Mouse (Mus musculus) neural tube, embryonic 11.5 days (tissue): ENCODE results near the gene Gipc2. TPM values are rescaled to one million over a fixed set of nuclear protein-coding genes. Genes with fewer than 3 reads are reported as not detected.

Source experiments
- ATAC-seq: fragments of 200-750 bp; cut with Nextera tagmentation; 2 replicates; pipeline ENCODE4 v1.8.0; 2017; ENCODE audit warnings: moderate number of reproducible peaks, mild to moderate bottlenecking, moderate TSS enrichment, moderate library complexity; ENCODE audit not compliant: insufficient read depth, low FRiP score, low TSS enrichment
- DNase-seq: peaks from one replicate; pipeline ENCODE4 v3.0.0-alpha.2; 2015; ENCODE audit warnings: low spot score
- H3K27ac ChIP-seq: fragments of 300-500 bp; sonication (generic); 2 replicates; pipeline ENCODE4 v1.5.1; 2014; ENCODE audit warnings: low read depth, mild to moderate bottlenecking, low read length
- H3K27me3 ChIP-seq: fragments of 300-500 bp; sonication (generic); 2 replicates; pipeline ENCODE4 v1.6.1; 2014; ENCODE audit warnings: mild to moderate bottlenecking, low read length, mixed read lengths; ENCODE audit not compliant: control insufficient read depth, insufficient read depth
- H3K36me3 ChIP-seq: fragments of 300-500 bp; sonication (generic); 2 replicates; pipeline ENCODE4 v1.6.1; 2014; ENCODE audit warnings: mild to moderate bottlenecking, low read length, moderate library complexity, mixed read lengths; ENCODE audit not compliant: control insufficient read depth, insufficient read depth
- H3K4me1 ChIP-seq: fragments of 300-500 bp; sonication (generic); 2 replicates; pipeline ENCODE4 v1.6.1; 2014; ENCODE audit warnings: low read length, mixed read lengths; ENCODE audit not compliant: control insufficient read depth, insufficient read depth
- H3K4me2 ChIP-seq: fragments of 300-500 bp; sonication (generic); 2 replicates; pipeline ENCODE4 v1.6.1; 2014; ENCODE audit warnings: low read depth, mild to moderate bottlenecking, moderate library complexity
- H3K4me3 ChIP-seq: fragments of 300-500 bp; sonication (generic); 2 replicates; pipeline ENCODE4 v1.5.1; 2014; ENCODE audit warnings: low read depth, low read length
- H3K9ac ChIP-seq: fragments of 300-500 bp; sonication (generic); 2 replicates; pipeline ENCODE4 v1.6.1; 2014; ENCODE audit warnings: mild to moderate bottlenecking, low read length
- H3K9me3 ChIP-seq: fragments of 300-500 bp; sonication (generic); 2 replicates; pipeline ENCODE4 v1.6.1; 2016; ENCODE audit warnings: low read length; ENCODE audit not compliant: control insufficient read depth
- WGBS: fragments of 180-500 bp; shearing (Covaris S2); extraction: QIAGEN DNeasy Blood & Tissue Kit; methylation state at CpG from one replicate; pipeline ENCODE4 v1.1.7; 2014; 5-methylcytosine and 5-hydroxymethylcytosine counted together
- polyA plus RNA-seq: library from polyadenylated mRNA; unstranded; fragments of >200 nt; fragmentation: Nextera tagmentation; extraction: Ambion mirVana; gene quantifications from 2 replicates; pipeline ENCODE4 v1.2.1, GENCODE M21; 2014

Gipc2 gene
- polyA plus RNA-seq, 1 experiment from 2014 or later, result 1.1 TPM

DNA sequence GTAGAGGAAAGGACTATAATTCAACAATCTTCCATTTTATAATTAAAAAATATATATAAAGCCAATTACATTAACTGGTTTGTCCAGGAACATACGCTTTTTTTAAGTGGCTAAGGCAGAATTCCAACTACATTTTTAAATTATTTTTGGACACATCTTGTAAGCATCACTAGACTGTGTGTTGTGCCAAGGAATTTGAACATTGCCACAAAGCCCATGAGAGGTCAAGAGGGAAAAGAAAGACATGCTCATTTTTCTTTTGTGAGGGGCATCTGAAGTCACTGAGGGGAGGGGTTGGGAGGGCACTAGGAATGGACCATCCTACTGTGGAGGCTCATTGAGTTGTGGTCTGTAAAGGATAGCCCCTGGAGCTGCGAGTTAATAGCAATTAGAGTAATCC lies 97.0 kb downstream of the Gipc2 start:
- DNase-seq (no peak), ATAC-seq (no peak)
- no peak overlapping the region for H3K27ac ChIP-seq
- H3K4me3 ChIP-seq, result no peak overlapping the region
- H3K4me1 ChIP-seq, result no peaks in the 10 kb centered on the region
- no peaks in the 10 kb centered on the region for H3K27me3 ChIP-seq
- no peak overlapping the region for H3K9ac ChIP-seq
- 91% methylated on average over 2 of the region's 2 CpGs for WGBS
- no peaks in the 10 kb centered on the region for H3K9me3 ChIP-seq
- H3K36me3 ChIP-seq, result no peaks in the 10 kb centered on the region
- H3K4me2 ChIP-seq, result no peak overlapping the region

DNA sequence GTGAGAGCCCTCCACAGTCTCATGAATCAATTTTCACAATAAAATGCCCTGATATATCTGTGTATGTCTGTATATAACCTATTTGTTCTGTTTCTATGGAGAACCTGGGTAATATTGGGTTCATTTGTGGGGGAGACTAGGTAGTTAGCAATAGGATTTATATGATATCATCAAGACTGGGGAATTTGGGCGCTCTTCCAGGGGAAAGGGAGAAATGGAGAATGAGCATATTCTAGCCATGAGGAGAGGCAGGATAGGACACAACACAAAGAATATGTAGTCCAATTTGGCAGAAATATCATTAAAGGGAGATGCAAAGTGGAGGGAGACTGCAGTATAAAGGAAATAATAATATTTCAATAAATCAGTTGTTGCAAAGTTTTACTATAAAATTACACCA lies 97.7 kb downstream of the Gipc2 start:
- H3K36me3 ChIP-seq, result no peaks in the 10 kb centered on the region
- H3K27me3 ChIP-seq, result no peaks in the 10 kb centered on the region
- no peak overlapping the region for H3K9ac ChIP-seq
- H3K27ac ChIP-seq, result no peak overlapping the region
- WGBS, result 100% methylated on average over 1 of the region's 1 CpGs
- ATAC-seq (no peak), DNase-seq (no peak)
- no peaks in the 10 kb centered on the region for H3K9me3 ChIP-seq
- no peak overlapping the region for H3K4me2 ChIP-seq
- no peak overlapping the region for H3K4me3 ChIP-seq
- no peaks in the 10 kb centered on the region for H3K4me1 ChIP-seq

DNA sequence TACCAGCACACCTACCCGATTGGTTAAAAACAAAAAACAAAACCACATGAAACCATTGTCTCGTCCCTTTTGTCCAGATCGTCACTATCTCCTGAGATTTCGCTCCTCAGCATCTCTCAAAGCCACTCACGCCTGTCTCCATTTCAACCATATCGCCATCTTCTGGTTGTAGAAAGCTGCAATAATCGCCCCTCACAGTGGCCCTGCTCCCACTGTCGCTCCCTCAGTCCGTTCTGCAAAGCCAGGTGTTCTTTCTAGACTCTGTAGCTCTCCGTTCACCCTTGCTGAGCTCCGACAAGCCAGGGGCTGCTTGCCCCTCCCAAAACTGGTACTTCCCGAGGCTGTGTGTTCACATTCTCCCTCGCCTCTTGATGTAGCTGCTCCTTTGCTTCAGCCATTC lies 99.3 kb downstream of the Gipc2 start:
- WGBS, result 37% methylated on average over 13 of the region's 13 CpGs
- H3K4me3 ChIP-seq, result no peak overlapping the region
- no peaks in the 10 kb centered on the region for H3K36me3 ChIP-seq
- H3K9ac ChIP-seq, result no peak overlapping the region
- H3K27me3 ChIP-seq, result no peaks in the 10 kb centered on the region
- no peak overlapping the region for H3K4me2 ChIP-seq
- H3K4me1 ChIP-seq, result no peaks in the 10 kb centered on the region
- no peak overlapping the region for H3K27ac ChIP-seq
- DNase-seq (no peak), ATAC-seq (peak; percentile 24; the same call in 1 of the 2 replicates)
- no peaks in the 10 kb centered on the region for H3K9me3 ChIP-seq

DNA sequence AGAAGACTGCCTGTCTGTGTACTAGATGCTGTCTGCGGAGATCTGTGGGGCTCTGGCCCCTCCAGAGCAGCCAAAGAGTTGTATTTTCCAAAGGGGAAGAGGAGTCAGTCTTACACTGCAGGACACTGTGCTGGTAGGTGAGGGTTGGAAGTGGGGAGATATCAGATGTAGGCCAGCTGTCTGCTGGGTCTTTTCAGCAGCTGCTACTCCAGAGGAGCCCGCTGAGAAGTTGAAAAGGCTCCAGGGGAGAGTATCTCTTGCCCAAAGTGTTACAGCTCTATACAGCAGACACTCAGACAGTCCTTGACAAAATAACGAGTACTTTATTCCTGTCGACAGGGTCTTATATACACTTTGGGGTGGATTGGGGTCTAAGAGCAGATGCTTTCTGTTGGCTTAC lies 100.2 kb downstream of the Gipc2 start:
- no peak for ATAC-seq
- H3K9ac ChIP-seq, result no peak overlapping the region

GRCm38 (mm10) chr3:152064166-152064565 lies 101.9 kb downstream of the Gipc2 start:
- no peak for ATAC-seq

More for the DNA sequence above, 100.2 kb downstream of the Gipc2 start:
- no peaks in the 10 kb centered on the region for H3K27me3 ChIP-seq
- DNase-seq, result no peak
- no peaks in the 10 kb centered on the region for H3K9me3 ChIP-seq
- WGBS, result 68% methylated on average over 4 of the region's 4 CpGs
- no peak overlapping the region for H3K4me3 ChIP-seq
- no peak overlapping the region for H3K4me2 ChIP-seq
- no peaks in the 10 kb centered on the region for H3K4me1 ChIP-seq
- no peak overlapping the region for H3K27ac ChIP-seq
- no peaks in the 10 kb centered on the region for H3K36me3 ChIP-seq

GRCm38 (mm10) chr3:152062806-152063205 lies 103.2 kb downstream of the Gipc2 start:
- Histone ChIP-seq H3K4me1 (no peaks in the 10 kb centered on the region), H3K27me3 (no peaks in the 10 kb centered on the region), H3K4me2 (no peak overlapping the region), H3K9ac (no peak overlapping the region), H3K36me3 (no peaks in the 10 kb centered on the region), H3K27ac (no peak overlapping the region), H3K4me3 (no peak overlapping the region), H3K9me3 (no peaks in the 10 kb centered on the region)
- WGBS, result 61% methylated on average over 3 of the region's 3 CpGs
- ATAC-seq, result no peak
- DNase-seq, result no peak

More at GRCm38 (mm10) chr3:152064166-152064565, 101.9 kb downstream of the Gipc2 start:
- Histone ChIP-seq H3K4me3 (no peak overlapping the region), H3K27ac (no peak overlapping the region), H3K4me2 (no peak overlapping the region), H3K27me3 (no peaks in the 10 kb centered on the region), H3K9ac (no peak overlapping the region), H3K4me1 (no peaks in the 10 kb centered on the region), H3K9me3 (no peaks in the 10 kb centered on the region), H3K36me3 (no peaks in the 10 kb centered on the region)
- DNase-seq, result no peak
- WGBS, result 84% methylated on average over 2 of the region's 2 CpGs

DNA sequence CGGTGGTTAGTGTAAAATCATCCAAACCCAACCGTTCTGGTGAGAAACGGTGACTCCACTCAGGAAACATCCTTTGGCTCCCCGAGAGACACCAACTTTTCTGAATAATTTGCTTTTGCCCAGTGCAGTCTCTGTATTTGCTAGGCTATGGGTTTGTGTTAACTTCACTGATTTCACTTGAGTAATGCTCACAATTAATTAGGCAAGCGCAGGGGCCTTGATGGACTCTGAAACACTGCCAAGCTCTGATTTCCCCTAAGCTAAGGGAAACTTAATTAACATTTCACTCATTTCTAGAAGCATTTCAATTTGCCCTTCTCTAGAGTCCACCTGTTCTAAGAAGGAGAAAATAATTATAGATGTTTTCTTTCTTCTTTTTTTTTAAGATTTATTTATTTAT lies 104.9 kb downstream of the Gipc2 start:
- 89% methylated on average over 5 of the region's 5 CpGs for WGBS
- Histone ChIP-seq H3K27me3 (no peaks in the 10 kb centered on the region), H3K4me2 (no peak overlapping the region), H3K27ac (no peak overlapping the region), H3K9ac (no peak overlapping the region), H3K9me3 (no peaks in the 10 kb centered on the region), H3K4me3 (no peak overlapping the region), H3K4me1 (no peaks in the 10 kb centered on the region), H3K36me3 (no peaks in the 10 kb centered on the region)
- no peak for ATAC-seq
- DNase-seq, result no peak

- no peak overlapping the region for H3K27ac ChIP-seq
- DNase-seq, result no peak
- H3K27me3 ChIP-seq, result no peaks in the 10 kb centered on the region
- H3K4me2 ChIP-seq, result no peak overlapping the region
- H3K36me3 ChIP-seq, result no peaks in the 10 kb centered on the region
- no peaks in the 10 kb centered on the region for H3K9me3 ChIP-seq
- H3K4me3 ChIP-seq, result no peak overlapping the region
- 83% methylated on average over 2 of the region's 2 CpGs for WGBS
- H3K9ac ChIP-seq, result no peak overlapping the region
- no peaks in the 10 kb centered on the region for H3K4me1 ChIP-seq
- no peak for ATAC-seq
Observed at GRCm38 (mm10) chr3:152058235-152058634, 107.8 kb downstream of the Gipc2 start.

GRCm38 (mm10) chr3:152054260-152054659 lies 111.8 kb downstream of the Gipc2 start:
- no peak overlapping the region for H3K4me3 ChIP-seq
- no peak for ATAC-seq

More at GRCm38 (mm10) chr3:152054260-152054659, 111.8 kb downstream of the Gipc2 start:
- 75% methylated on average over 4 of the region's 4 CpGs for WGBS
- H3K4me1 ChIP-seq, result no peaks in the 10 kb centered on the region
- no peaks in the 10 kb centered on the region for H3K27me3 ChIP-seq
- H3K9me3 ChIP-seq, result no peaks in the 10 kb centered on the region
- H3K36me3 ChIP-seq, result no peaks in the 10 kb centered on the region
- no peak overlapping the region for H3K27ac ChIP-seq
- no peak for DNase-seq
- H3K4me2 ChIP-seq, result no peak overlapping the region
- no peak overlapping the region for H3K9ac ChIP-seq
